Mouse (Mus musculus): ENCODE data around the gene 2310061I04Rik. TPM values are rescaled to one million over a fixed set of nuclear protein-coding genes. Genes with fewer than 3 reads are reported as not detected.
A peak's percentile ranks its signal among the peaks of the same experiment; 100 is the strongest.

The 2310061I04Rik gene
- total and polyA plus RNA-seq, 3 experiments, result 99.4 to 176 (median 116) TPM

- no peak for DNase-seq
- Histone ChIP-seq H3K4me3 (peak overlapping the region; percentile 70), H3K36me3 (ENCODE audit: control insufficient read depth, insufficient read depth, low read length) (peaks cover 8% of the 10 kb centered on the region), H3K79me2 (replicated peaks; ENCODE audit: control insufficient read depth, insufficient read depth, low read length) (no peaks in the 10 kb centered on the region), H3K27ac (peak overlapping the region; percentile 100), H3K4me1 (ENCODE audit: control insufficient read depth, insufficient read depth, low read length) (peaks cover 7% of the 10 kb centered on the region), H3K27me3 (ENCODE audit: control insufficient read depth, insufficient read depth, low read length) (no peaks in the 10 kb centered on the region), H3K9ac (ENCODE audit: low read depth, low read length) (peak overlapping the region; percentile 59)
- intact Hi-C loops (cut with DNase I), result loop anchor here (2.0 kb wide), 3 partner anchors 19 to 77 kb away; partner anchors contain the start of genes 2310061I04Rik and Tubb5
- WGBS, result 2% methylated on average over 28 of the region's 28 CpGs
- TF ChIP-seq EP300 (IDR thresholded peaks at IDR 0.05; ENCODE audit: insufficient read depth, low read depth, low read length) (no peak), CTCF (IDR thresholded peaks at IDR 0.05) (no peak), POLR2A (IDR thresholded peaks at IDR 0.05; ENCODE audit: insufficient read depth, low read depth, low read length) (no peak)
Measured at GRCm38 (mm10) chr17:35915538-35916296, 18.5 kb upstream of the 2310061I04Rik start.

- Histone ChIP-seq H3K27me3 (ENCODE audit: control insufficient read depth, insufficient read depth, low read length) (no peaks in the 10 kb centered on the region), H3K9ac (ENCODE audit: low read depth, low read length) (no peak overlapping the region), H3K4me1 (ENCODE audit: control insufficient read depth, insufficient read depth, low read length) (peaks cover 7% of the 10 kb centered on the region), H3K4me3 (no peak overlapping the region; the same call in 1 of the 2 replicates), H3K36me3 (ENCODE audit: control insufficient read depth, insufficient read depth, low read length) (peaks cover 4% of the 10 kb centered on the region), H3K79me2 (replicated peaks; ENCODE audit: control insufficient read depth, insufficient read depth, low read length) (no peaks in the 10 kb centered on the region), H3K27ac (no peak overlapping the region)
- intact Hi-C loops (cut with DNase I), result no loop called here
- TF ChIP-seq CTCF (IDR thresholded peaks at IDR 0.05) (no peak), EP300 (IDR thresholded peaks at IDR 0.05; ENCODE audit: insufficient read depth, low read depth, low read length) (no peak), POLR2A (IDR thresholded peaks at IDR 0.05; ENCODE audit: insufficient read depth, low read depth, low read length) (no peak)
- 74% methylated on average over 6 of the region's 6 CpGs for WGBS
- DNase-seq, result no peak
Measured at GRCm38 (mm10) chr17:35914975-35915374, 17.7 kb upstream of the 2310061I04Rik start.

- intact Hi-C loops (cut with DNase I), result loop anchor here (2.0 kb wide), 1 partner anchor 79 kb away; no protein-coding TSS in a partner anchor
- peak within 1 kb of the TSS; percentile 79 for H3K4me3 ChIP-seq
- H3K27me3 ChIP-seq (ENCODE audit: control insufficient read depth, insufficient read depth, low read length), result no peaks in the 10 kb centered on the region
- peak; percentile 92 to 94 for DNase-seq
- H3K36me3 ChIP-seq (ENCODE audit: control insufficient read depth, insufficient read depth, low read length), result no peaks in the 10 kb centered on the region
- H3K27ac ChIP-seq, result peak within 1 kb of the TSS; percentile 59
- TF ChIP-seq POLR2A (IDR thresholded peaks at IDR 0.05; ENCODE audit: insufficient read depth, low read depth, low read length) (peak; percentile 74), EP300 (IDR thresholded peaks at IDR 0.05; ENCODE audit: insufficient read depth, low read depth, low read length) (0 out of 2 replicates have a peak, but pooled peaks have one; percentile 24), CTCF (IDR thresholded peaks at IDR 0.05) (no peak)
- peak within 1 kb of the TSS; percentile 8 for H3K9ac ChIP-seq (ENCODE audit: low read depth, low read length)
- 3% methylated on average over 25 of the region's 25 CpGs for WGBS
- H3K79me2 ChIP-seq (replicated peaks; ENCODE audit: control insufficient read depth, insufficient read depth, low read length), result no peaks in the 10 kb centered on the region
- no peaks in the 10 kb centered on the region; the same call in 1 of the 2 replicates for H3K4me1 ChIP-seq (ENCODE audit: control insufficient read depth, insufficient read depth, low read length)
Measured at GRCm38 (mm10) chr17:35909919-35910369, 12.7 kb upstream of the 2310061I04Rik start, which contains the start of gene Atat1. Gene Atat1, minus strand, starts transcription at chr17:35910075.

GRCm38 (mm10) chr17:35909186-35909918, 12.1 kb upstream of the 2310061I04Rik start:
- 25% methylated on average over 20 of the region's 20 CpGs for WGBS
- Histone ChIP-seq H3K36me3 (ENCODE audit: control insufficient read depth, insufficient read depth, low read length) (no peaks in the 10 kb centered on the region), H3K9ac (ENCODE audit: low read depth, low read length) (peak overlapping the region; percentile 8), H3K4me3 (peak overlapping the region; percentile 79), H3K79me2 (replicated peaks; ENCODE audit: control insufficient read depth, insufficient read depth, low read length) (no peaks in the 10 kb centered on the region), H3K4me1 (ENCODE audit: control insufficient read depth, insufficient read depth, low read length) (no peaks in the 10 kb centered on the region; the same call in none of the 2 replicates), H3K27ac (peak overlapping the region; percentile 59), H3K27me3 (ENCODE audit: control insufficient read depth, insufficient read depth, low read length) (no peaks in the 10 kb centered on the region)
- intact Hi-C loops (cut with DNase I), result loop anchor here (2.0 kb wide), 1 partner anchor 79 kb away; no protein-coding TSS in a partner anchor
- DNase-seq, result peak in 1 of 2 experiments; percentile 20
- no peak for TF ChIP-seq POLR2A (IDR thresholded peaks at IDR 0.05; ENCODE audit: insufficient read depth, low read depth, low read length)
- no peak for TF ChIP-seq CTCF (IDR thresholded peaks at IDR 0.05)

- H3K79me2 ChIP-seq (replicated peaks; ENCODE audit: control insufficient read depth, insufficient read depth, low read length), result no peaks in the 10 kb centered on the region
- peaks cover 2% of the 10 kb centered on the region for H3K4me1 ChIP-seq (ENCODE audit: control insufficient read depth, insufficient read depth, low read length)
- no peaks in the 10 kb centered on the region for H3K36me3 ChIP-seq (ENCODE audit: control insufficient read depth, insufficient read depth, low read length)
- no peak overlapping the region for H3K27ac ChIP-seq
- DNase-seq, result no peak
- H3K27me3 ChIP-seq (ENCODE audit: control insufficient read depth, insufficient read depth, low read length), result no peaks in the 10 kb centered on the region
- intact Hi-C loops (cut with DNase I), result loop anchor here (2.0 kb wide), 1 partner anchor 77 kb away; no protein-coding TSS in a partner anchor
- H3K9ac ChIP-seq (ENCODE audit: low read depth, low read length), result no peak overlapping the region
- TF ChIP-seq POLR2A (IDR thresholded peaks at IDR 0.05; ENCODE audit: insufficient read depth, low read depth, low read length) (no peak), CTCF (IDR thresholded peaks at IDR 0.05) (peak; percentile 53), EP300 (IDR thresholded peaks at IDR 0.05; ENCODE audit: insufficient read depth, low read depth, low read length) (no peak)
- WGBS, result 66% methylated on average over 2 of the region's 2 CpGs
- H3K4me3 ChIP-seq, result no peak overlapping the region
Measured at GRCm38 (mm10) chr17:35907609-35908008, 10.4 kb upstream of the 2310061I04Rik start.

Data from heart, adult 2 months (tissue).